Mouse (Mus musculus): ENCODE results near the gene Cpsf3. TPM values are rescaled to one million over a fixed set of nuclear protein-coding genes. Genes with fewer than 3 reads are reported as not detected.

Gene Cpsf3
- total and polyA plus RNA-seq, 3 experiments = 79.8 to 159 (median 117) TPM

DNA sequence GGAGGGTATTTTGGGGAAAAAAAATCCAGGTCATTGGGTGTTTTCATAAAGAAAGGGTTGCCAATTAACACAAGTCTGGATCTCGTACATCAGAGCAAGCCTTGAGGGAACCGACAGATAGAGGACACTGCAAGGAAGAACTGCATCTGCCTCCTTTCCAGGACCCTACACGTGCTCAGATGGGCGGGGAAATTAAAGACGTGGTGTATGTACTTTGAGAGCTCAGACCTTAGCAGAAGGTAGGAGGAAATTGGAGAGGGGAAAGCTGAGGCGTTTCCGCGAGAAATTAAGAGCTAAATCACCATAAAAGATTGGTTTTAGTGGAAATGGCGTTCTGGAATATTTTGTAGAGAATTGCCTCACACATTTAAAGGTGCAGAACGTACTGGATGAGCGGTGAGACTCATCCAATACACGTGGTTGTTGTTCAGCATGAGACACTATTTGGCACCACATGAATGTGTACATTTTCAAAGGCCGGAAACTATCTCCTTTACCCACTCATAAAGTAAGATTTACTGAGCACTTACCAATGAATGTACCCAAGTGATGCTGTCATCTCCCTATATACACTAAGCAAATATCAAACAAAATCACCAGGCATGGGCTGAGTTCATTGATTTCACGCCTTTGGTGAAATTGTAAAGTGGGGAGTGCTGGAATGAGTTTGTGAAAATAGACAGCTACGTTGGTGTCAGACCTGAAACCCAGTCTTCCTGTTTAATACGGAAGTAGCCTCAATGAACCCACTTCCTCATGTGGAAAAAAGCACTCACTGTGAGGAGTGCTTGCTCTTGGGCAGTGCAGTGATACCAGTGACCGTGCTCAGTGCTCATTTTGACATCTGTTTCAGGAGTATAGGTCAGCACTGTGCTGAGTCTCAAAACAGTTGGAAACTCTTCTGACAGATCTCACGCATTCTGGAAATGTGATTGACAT lies 1.8 kb downstream of the Cpsf3 start (continued):
- TF ChIP-seq HCFC1 (IDR thresholded peaks at IDR 0.05; ENCODE audit: low read depth, low read length) = peak; percentile 65

DNA sequence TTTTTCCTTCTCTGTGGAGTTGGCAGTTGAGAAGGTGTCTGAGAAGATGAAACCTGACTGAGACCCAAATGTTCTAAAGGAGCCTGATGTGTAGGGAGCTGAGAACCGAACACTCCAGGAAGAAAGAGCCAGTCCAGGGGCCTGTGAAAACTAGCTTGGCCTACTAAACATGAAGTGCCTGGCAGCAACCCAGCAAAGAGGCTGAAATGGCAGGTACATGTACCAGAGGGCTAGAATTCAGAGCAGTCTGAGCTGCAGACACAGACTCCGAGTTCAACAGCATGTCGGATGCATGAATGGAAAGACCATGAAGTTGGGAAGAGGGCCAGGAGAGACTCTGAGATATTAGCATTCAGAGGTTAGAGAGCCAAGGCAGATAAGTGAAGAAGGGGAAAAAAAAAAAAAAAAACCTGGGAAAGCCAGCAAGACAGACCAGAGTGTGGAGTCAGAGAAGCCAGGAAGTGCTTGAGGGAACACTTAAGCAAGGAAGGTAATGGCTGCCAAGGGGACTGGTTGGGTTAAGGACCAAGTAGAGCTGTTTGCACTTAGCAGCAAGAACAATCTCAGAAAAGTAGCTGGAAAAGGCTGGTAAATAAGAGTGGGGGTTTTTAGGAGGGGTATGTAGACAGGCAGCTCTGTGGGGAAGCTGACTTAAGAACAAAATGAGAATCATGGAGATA lies 3.7 kb downstream of the Cpsf3 start:
- peaks cover 33 to 61% of the 10 kb centered on the region in 2 experiments for H3K36me3 ChIP-seq (replicated peaks in 1 of 2; ENCODE audit: control insufficient read depth in 1 of 2, insufficient read depth in 1 of 2, low read length in 1 of 2)
- DNase-seq (ENCODE audit: extremely low read depth) = no peak
- no peaks in the 10 kb centered on the region for H3K27me3 ChIP-seq (replicated peaks)
- no peak overlapping the region for H3K27ac ChIP-seq (ENCODE audit: insufficient read depth, low read depth)
- H3K9me3 ChIP-seq (replicated peaks; ENCODE audit: low read length) = no peaks in the 10 kb centered on the region
- H3K79me2 ChIP-seq (replicated peaks; ENCODE audit: control insufficient read depth, extremely low read depth, insufficient read depth, poor library complexity, severe bottlenecking) = peaks cover 43% of the 10 kb centered on the region
- H3K9ac ChIP-seq (ENCODE audit: insufficient read depth, low read depth) = no peak overlapping the region
- no peak overlapping the region for H3K4me3 ChIP-seq (replicated peaks in 1 of 3; ENCODE audit: low read depth in 2 of 3, low read length in 2 of 3, poor library complexity in 1 of 3)
- dilution Hi-C loops (cut with MboI; ENCODE audit: extremely low pct_ligation_motif_present, extremely low pct_unique_long_range_greater_than_20kb, low sequenced_read_pairs) = no loop called here
- H3K4me2 ChIP-seq (ENCODE audit: insufficient read depth, low read depth, poor library complexity, severe bottlenecking) = no peak overlapping the region
- no peak for TF ChIP-seq POLR2AphosphoS2 (IDR thresholded peaks at IDR 0.05; ENCODE audit: low read depth, low read length)
- TF ChIP-seq ZKSCAN1 (IDR thresholded peaks at IDR 0.05; ENCODE audit: borderline replicate concordance, low read depth, low read length) = no peak
- no peak for TF ChIP-seq ELF1 (IDR thresholded peaks at IDR 0.05; ENCODE audit: low read depth, low read length)
- no peak for TF ChIP-seq MEF2A (IDR thresholded peaks at IDR 0.05; ENCODE audit: borderline replicate concordance, low read depth, low read length)
- no peak for TF ChIP-seq PAX5 (IDR thresholded peaks at IDR 0.05; ENCODE audit: low read length)
- no peak for TF ChIP-seq TCF12 (IDR thresholded peaks at IDR 0.05; ENCODE audit: low read depth, low read length)
- no peak for TF ChIP-seq EP300 (IDR thresholded peaks at IDR 0.05; ENCODE audit: low read length)
- no peak for TF ChIP-seq MAFK (IDR thresholded peaks at IDR 0.05; ENCODE audit: insufficient replicate concordance, low read length)
- TF ChIP-seq ZNF384 (IDR thresholded peaks at IDR 0.05; ENCODE audit: low read depth, low read length) = no peak
- no peak for TF ChIP-seq E2F4 (IDR thresholded peaks at IDR 0.05; ENCODE audit: insufficient replicate concordance, low read depth, low read length)
- TF ChIP-seq RAD21 (IDR thresholded peaks at IDR 0.05; ENCODE audit: low read depth, low read length) = no peak
- no peak for TF ChIP-seq CHD1 (IDR thresholded peaks at IDR 0.05; ENCODE audit: low read depth, low read length)
- peaks cover 6 to 17% of the 10 kb centered on the region in 2 experiments; a peak in 3 of 4 replicates for H3K4me1 ChIP-seq (ENCODE audit: control insufficient read depth in 1 of 2, insufficient read depth in 2 of 2)
- in situ Hi-C loops (cut with MboI; ENCODE audit: low pct_ligation_motif_present, low pct_unique_long_range_greater_than_20kb, low sequenced_read_pairs) = loop anchor here (25.0 kb wide), 1 partner anchor 323 kb away; no protein-coding TSS in a partner anchor

DNA sequence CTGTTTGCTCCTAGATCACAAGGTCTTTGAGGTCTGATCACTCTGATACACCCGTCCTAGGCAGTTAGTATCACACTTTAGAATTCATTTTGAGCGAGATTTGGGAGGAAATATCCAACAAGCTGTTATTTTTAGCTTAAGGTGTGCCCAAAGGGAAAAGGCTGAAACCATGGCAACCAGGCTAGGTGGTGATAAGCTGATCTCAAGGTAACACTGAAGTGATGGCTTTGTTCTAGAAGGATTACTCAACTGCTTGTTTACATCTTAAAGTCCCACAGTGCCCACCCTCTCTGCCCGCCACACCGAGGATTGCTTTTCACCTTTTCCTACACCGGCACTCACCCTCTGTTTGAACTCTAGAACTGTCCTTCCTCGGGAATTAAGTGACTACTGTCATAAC lies 4.5 kb downstream of the Cpsf3 start:
- H3K9ac ChIP-seq (ENCODE audit: insufficient read depth, low read depth) = no peak overlapping the region
- H3K27me3 ChIP-seq (replicated peaks) = no peaks in the 10 kb centered on the region
- H3K4me3 ChIP-seq (replicated peaks in 1 of 3; ENCODE audit: low read depth in 2 of 3, low read length in 2 of 3, poor library complexity in 1 of 3) = no peak overlapping the region
- dilution Hi-C loops (cut with MboI; ENCODE audit: extremely low pct_ligation_motif_present, extremely low pct_unique_long_range_greater_than_20kb, low sequenced_read_pairs) (no loop called here), in situ Hi-C loops (cut with MboI; ENCODE audit: low pct_ligation_motif_present, low pct_unique_long_range_greater_than_20kb, low sequenced_read_pairs) (loop anchor here (25.0 kb wide), 1 partner anchor 323 kb away; no protein-coding TSS in a partner anchor)
- H3K9me3 ChIP-seq (replicated peaks; ENCODE audit: low read length) = no peaks in the 10 kb centered on the region
- no peak overlapping the region for H3K27ac ChIP-seq (ENCODE audit: insufficient read depth, low read depth)
- no peak for TF ChIP-seq USF1 (IDR thresholded peaks at IDR 0.05; ENCODE audit: low read depth, low read length)
- no peak for TF ChIP-seq UBTF (IDR thresholded peaks at IDR 0.05; ENCODE audit: low read depth, low read length)
- no peak for DNase-seq (ENCODE audit: extremely low read depth)
- peaks cover 40 to 66% of the 10 kb centered on the region in 2 experiments for H3K36me3 ChIP-seq (replicated peaks in 1 of 2; ENCODE audit: control insufficient read depth in 1 of 2, insufficient read depth in 1 of 2, low read length in 1 of 2)
- peaks cover 38% of the 10 kb centered on the region for H3K79me2 ChIP-seq (replicated peaks; ENCODE audit: control insufficient read depth, extremely low read depth, insufficient read depth, poor library complexity, severe bottlenecking)
- peaks cover 6 to 17% of the 10 kb centered on the region in 2 experiments; a peak in 3 of 4 replicates for H3K4me1 ChIP-seq (ENCODE audit: control insufficient read depth in 1 of 2, insufficient read depth in 2 of 2)
- no peak overlapping the region for H3K4me2 ChIP-seq (ENCODE audit: insufficient read depth, low read depth, poor library complexity, severe bottlenecking)
